Mouse (Mus musculus) lung, embryonic 15.5 days (tissue): ENCODE results near the gene Chac1. TPM values are rescaled to one million over a fixed set of nuclear protein-coding genes. Genes with fewer than 3 reads are reported as not detected.

Source experiments
- ATAC-seq: fragments of 200-750 bp; cut with Nextera tagmentation; 2 replicates; pipeline ENCODE4 v1.8.0; 2017; ENCODE audit warnings: moderate number of reproducible peaks, borderline replicate concordance; ENCODE audit not compliant: low FRiP score, low TSS enrichment; ENCODE audit errors: extremely low read depth
- H3K27ac ChIP-seq: fragments of 300-500 bp; sonication (generic); 2 replicates; pipeline ENCODE4 v1.5.1; 2015; ENCODE audit warnings: moderate library complexity, mild to moderate bottlenecking, inconsistent platforms
- H3K27me3 ChIP-seq: fragments of 300-500 bp; sonication (generic); 2 replicates; pipeline ENCODE4 v1.6.1; 2015; ENCODE audit warnings: inconsistent platforms
- H3K36me3 ChIP-seq: fragments of 300-500 bp; sonication (generic); 2 replicates; pipeline ENCODE4 v1.6.1; 2015; ENCODE audit warnings: inconsistent platforms
- H3K4me1 ChIP-seq: fragments of 300-500 bp; sonication (generic); 2 replicates; pipeline ENCODE4 v1.6.1; 2015; ENCODE audit warnings: inconsistent platforms
- H3K4me2 ChIP-seq: fragments of 300-500 bp; sonication (generic); 2 replicates; pipeline ENCODE4 v1.6.1; 2015; ENCODE audit warnings: inconsistent platforms, mild to moderate bottlenecking, moderate library complexity
- H3K4me3 ChIP-seq: fragments of 300-500 bp; sonication (generic); 2 replicates; pipeline ENCODE4 v1.5.1; 2015; ENCODE audit warnings: mild to moderate bottlenecking, inconsistent platforms
- H3K9ac ChIP-seq: fragments of 300-500 bp; sonication (generic); 2 replicates; pipeline ENCODE4 v1.6.1; 2015; ENCODE audit warnings: inconsistent platforms
- H3K9me3 ChIP-seq: fragments of 300-500 bp; sonication (generic); 2 replicates; pipeline ENCODE4 v1.6.1; 2016; ENCODE audit warnings: inconsistent platforms
- WGBS: fragments of 180-500 bp; shearing (Covaris S2); methylation state at CpG from one replicate; pipeline ENCODE4 v1.1.7; 2015; 5-methylcytosine and 5-hydroxymethylcytosine counted together
- polyA plus RNA-seq: library from polyadenylated mRNA; unstranded; fragments of >200 nt; fragmentation: Nextera tagmentation; extraction: Ambion mirVana; gene quantifications from 2 replicates; pipeline ENCODE4 v1.2.1, GENCODE M21; 2015

Chac1 gene
- polyA plus RNA-seq, 1 experiment from 2014 or later = 0.59 TPM

- Histone ChIP-seq H3K4me3 (peak overlapping the region; percentile 28), H3K4me1 (peaks cover 61% of the 10 kb centered on the region), H3K9me3 (no peaks in the 10 kb centered on the region), H3K27me3 (peaks cover 65% of the 10 kb centered on the region), H3K36me3 (no peaks in the 10 kb centered on the region), H3K4me2 (peak overlapping the region; percentile 74), H3K27ac (no peak overlapping the region), H3K9ac (peak overlapping the region; percentile 32)
- whole genome bisulfite sequencing = 6% methylated on average over 48 of the region's 48 CpGs
- no peak for ATAC-seq
Measured at GRCm38 (mm10) chr2:119321771-119322586, 29.1 kb upstream of the Chac1 start.

DNA sequence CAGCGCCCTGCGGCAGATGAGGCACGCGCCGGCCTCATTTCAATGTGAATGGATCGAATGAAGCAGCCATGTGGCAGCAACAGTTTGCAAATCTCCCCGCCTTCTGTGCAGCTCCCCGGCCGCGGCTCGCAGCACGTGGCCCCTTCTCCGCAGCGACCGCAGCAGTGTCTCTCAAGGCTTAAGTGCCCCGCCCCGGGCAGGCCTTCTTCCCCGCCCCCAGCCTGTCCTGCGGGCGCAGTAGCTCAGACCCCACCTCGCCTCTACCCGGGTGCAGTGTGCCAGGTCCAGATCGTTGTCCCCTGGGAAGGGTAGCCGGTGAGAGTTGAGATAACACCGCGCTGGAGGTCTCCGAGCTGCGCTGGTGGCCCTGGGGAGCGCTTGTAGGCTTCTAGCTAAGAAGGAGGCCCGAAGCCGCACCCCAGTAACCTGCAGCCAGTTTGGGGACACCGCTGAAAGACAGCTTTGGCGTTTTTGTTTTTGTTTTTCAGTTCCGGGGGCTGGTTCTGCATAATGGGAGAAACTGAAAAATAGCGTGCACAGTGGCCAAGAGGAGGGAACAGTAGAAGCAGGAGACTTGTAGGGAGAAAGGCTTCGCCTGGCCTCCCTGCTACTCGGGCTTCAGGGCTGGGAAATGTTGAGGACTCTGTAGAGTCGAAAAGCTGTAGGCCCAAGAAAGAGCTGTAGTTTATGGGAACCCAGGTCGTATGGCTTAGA, 28.3 kb upstream of the Chac1 start:
- Histone ChIP-seq H3K27ac (no peak overlapping the region), H3K4me1 (peaks cover 68% of the 10 kb centered on the region), H3K9me3 (no peaks in the 10 kb centered on the region), H3K4me3 (peak overlapping the region; percentile 28), H3K36me3 (no peaks in the 10 kb centered on the region), H3K4me2 (peak overlapping the region; percentile 74), H3K27me3 (peaks cover 73% of the 10 kb centered on the region), H3K9ac (peak overlapping the region; percentile 32)
- 12% methylated on average over 39 of the region's 39 CpGs for WGBS
- peak; percentile 15; the same call in 1 of the 2 replicates for ATAC-seq

DNA sequence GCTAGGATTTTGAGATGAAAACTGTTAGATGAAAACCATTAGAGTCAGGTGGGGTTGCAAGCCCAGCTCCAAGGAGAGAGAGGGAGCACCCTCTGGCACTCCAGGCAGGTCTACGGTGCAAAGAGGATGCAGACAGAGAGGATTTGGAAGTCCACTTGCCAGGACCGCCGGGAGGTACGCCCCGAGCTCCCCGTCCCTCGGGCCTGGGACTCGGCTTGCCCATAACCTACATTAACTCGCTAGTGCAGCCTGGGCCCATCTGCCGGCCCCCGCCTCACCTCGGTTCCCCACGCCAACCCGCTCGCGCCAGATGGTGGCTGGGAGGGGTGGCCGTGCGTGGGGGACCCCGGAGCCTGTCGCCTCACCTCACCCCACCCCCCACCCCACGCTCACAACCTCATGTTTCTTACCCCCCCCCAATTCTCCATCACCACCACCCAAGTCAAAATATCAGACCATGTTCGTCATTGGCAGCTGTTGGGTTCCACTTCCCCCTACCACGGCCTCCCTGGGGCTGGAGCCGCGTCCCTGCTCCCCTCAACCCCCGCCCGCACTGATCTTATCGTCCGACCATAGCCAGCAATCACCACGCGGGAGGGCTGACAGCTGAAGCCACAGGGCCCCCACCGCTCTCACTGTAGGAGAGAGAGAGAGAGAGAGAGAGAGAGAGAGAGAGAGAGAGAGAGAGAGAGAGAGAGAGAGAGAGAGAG, 27.0 kb upstream of the Chac1 start:
- peaks cover 84% of the 10 kb centered on the region for H3K27me3 ChIP-seq

DNA sequence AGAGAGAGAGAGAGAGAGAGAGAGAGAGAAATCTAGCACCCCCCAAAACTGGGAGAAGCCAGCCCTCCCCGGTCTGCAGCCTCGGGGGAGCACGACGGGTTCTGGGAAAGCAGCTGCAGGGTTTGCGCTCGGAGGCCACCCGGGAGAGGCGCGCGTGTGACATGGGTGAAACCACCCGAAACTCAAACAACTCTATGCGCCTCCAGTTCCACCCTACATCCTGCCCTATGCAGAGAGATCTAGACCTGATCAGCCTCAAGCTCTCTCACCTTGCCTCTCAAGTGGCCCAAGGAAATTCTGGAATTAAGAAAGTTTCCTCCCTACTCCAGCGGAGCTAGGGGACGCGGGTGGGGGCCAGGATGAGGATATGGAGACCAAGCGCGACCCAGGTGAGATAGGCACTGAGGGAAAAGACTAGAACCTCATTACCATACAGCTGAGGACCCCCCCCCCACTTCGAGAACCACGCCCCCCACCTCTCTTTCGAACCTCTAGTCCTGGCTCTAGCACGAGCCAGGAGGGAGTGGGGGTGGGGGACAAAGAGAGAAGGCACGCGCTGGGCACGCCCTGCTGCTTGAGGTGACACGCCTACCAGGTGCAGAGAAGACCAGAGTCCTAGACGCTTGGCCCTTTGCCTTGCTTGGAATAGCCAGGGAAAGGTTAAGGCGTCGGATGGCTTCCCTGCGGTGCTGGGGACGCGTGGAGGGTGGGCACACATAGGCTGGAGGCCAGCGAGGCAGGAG, 26.3 kb upstream of the Chac1 start:
- H3K36me3 ChIP-seq = no peaks in the 10 kb centered on the region
- H3K9me3 ChIP-seq = no peaks in the 10 kb centered on the region
- peak overlapping the region; percentile 93 for H3K4me2 ChIP-seq
- peak overlapping the region; percentile 54 for H3K4me3 ChIP-seq
- peak; percentile 23 for ATAC-seq
- peak overlapping the region; percentile 46; the same call in 1 of the 2 replicates for H3K27ac ChIP-seq
- WGBS = under 1% methylated on average over 32 of the region's 32 CpGs
- peak overlapping the region; percentile 44; the same call in 1 of the 2 replicates for H3K9ac ChIP-seq
- peaks cover 84% of the 10 kb centered on the region for H3K4me1 ChIP-seq
- H3K27me3 ChIP-seq = peaks cover 88% of the 10 kb centered on the region

More for the DNA sequence above, 27.0 kb upstream of the Chac1 start:
- Histone ChIP-seq H3K27ac (no peak overlapping the region), H3K4me3 (peak overlapping the region; percentile 54), H3K36me3 (no peaks in the 10 kb centered on the region), H3K9ac (no peak overlapping the region), H3K4me2 (peak overlapping the region; percentile 93), H3K9me3 (no peaks in the 10 kb centered on the region), H3K4me1 (peaks cover 79% of the 10 kb centered on the region)
- 9% methylated on average over 32 of the region's 32 CpGs for WGBS
- ATAC-seq = no peak

DNA sequence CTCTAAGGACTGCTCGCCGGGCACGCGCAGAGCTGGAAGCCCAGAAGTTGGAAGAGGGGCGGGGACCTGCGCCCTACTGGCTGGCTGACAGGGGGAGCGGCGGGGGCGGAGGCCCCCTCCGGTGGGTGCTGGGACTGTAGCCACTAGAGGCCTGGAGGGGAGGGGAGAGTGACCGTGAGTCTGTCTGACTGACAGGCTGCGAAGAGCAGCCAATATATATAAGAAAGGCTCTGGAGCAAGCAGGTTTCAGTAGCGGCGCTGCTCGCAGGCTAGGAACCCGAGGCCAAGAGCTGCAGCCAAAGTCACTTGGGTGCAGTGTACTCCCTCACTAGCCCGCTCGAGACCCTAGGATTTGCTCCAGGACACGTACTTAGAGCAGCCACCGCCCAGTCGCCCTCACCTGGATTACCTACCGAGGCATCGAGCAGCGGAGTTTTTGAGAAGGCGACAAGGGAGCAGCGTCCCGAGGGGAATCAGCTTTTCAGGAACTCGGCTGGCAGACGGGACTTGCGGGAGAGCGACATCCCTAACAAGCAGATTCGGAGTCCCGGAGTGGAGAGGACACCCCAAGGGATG, 25.4 kb upstream of the Chac1 start, which contains the start of gene Dll4:
Gene Dll4, plus strand, starts transcription at position 217 of the 576 bp plus-strand sequence.
- Histone ChIP-seq H3K9me3 (no peaks in the 10 kb centered on the region), H3K9ac (peak within 1 kb of the TSS; percentile 44), H3K4me1 (peaks cover 90% of the 10 kb centered on the region), H3K27ac (peak within 1 kb of the TSS; percentile 46), H3K4me2 (peak within 1 kb of the TSS; percentile 93), H3K36me3 (no peaks in the 10 kb centered on the region), H3K27me3 (peaks cover 84% of the 10 kb centered on the region), H3K4me3 (peak within 1 kb of the TSS; percentile 54)
- peak; percentile 50 for ATAC-seq
- WGBS = under 1% methylated on average over 33 of the region's 33 CpGs

DNA sequence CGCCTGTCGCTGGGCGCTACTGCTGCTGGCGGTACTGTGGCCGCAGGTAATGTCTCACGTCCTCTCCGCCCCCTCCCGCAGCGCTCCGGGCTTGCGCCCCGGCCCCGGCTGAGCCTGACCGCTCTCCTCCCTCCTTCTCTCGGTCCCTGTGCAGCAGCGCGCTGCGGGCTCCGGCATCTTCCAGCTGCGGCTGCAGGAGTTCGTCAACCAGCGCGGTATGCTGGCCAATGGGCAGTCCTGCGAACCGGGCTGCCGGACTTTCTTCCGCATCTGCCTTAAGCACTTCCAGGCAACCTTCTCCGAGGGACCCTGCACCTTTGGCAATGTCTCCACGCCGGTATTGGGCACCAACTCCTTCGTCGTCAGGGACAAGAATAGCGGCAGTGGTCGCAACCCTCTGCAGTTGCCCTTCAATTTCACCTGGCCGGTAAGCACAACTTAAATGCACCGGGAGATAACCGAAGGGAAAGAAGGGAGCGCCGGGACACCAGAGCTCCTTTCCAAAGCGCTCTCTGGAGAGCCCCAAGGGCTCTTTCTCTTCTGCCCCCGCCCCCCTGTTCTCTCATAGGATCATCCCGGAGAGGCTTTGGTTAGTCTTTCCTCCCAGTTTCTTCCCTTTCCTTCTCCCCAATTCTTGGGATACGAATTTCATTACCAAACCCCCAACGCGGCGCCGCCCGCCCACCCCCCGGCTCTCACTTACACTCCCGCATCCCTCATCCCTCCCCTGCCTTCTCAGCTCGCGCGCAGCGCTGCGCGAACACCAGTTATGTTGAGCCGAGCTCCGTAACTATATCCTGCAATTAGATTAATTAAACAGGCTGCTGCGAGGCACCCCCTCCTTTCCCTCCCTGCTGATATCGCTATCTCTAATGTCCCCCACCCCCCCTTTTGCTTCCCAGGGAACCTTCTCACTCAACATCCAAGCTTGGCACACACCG, 24.6 kb upstream of the Chac1 start:
- ATAC-seq = no peak
- Histone ChIP-seq H3K27me3 (peaks cover 78% of the 10 kb centered on the region), H3K4me2 (peak overlapping the region; percentile 93), H3K4me1 (peaks cover 87% of the 10 kb centered on the region), H3K36me3 (no peaks in the 10 kb centered on the region), H3K9ac (peak overlapping the region; percentile 44), H3K27ac (peak overlapping the region; percentile 46), H3K4me3 (peak overlapping the region; percentile 54), H3K9me3 (no peaks in the 10 kb centered on the region)
- WGBS = under 1% methylated on average over 61 of the region's 61 CpGs

GRCm38 (mm10) chr2:119327102-119327480, 23.9 kb upstream of the Chac1 start:
- Histone ChIP-seq H3K36me3 (no peaks in the 10 kb centered on the region), H3K27me3 (peaks cover 78% of the 10 kb centered on the region), H3K4me3 (peak overlapping the region; percentile 54), H3K9me3 (no peaks in the 10 kb centered on the region), H3K4me2 (peak overlapping the region; percentile 93), H3K4me1 (peaks cover 80% of the 10 kb centered on the region), H3K9ac (peak overlapping the region; percentile 44), H3K27ac (peak overlapping the region; percentile 30; the same call in 1 of the 2 replicates)
- WGBS = 2% methylated on average over 30 of the region's 30 CpGs
- ATAC-seq = 0 out of 2 replicates have a peak, but pooled peaks have one; percentile 16

GRCm38 (mm10) chr2:119327942-119328526, 23.0 kb upstream of the Chac1 start:
- H3K4me2 ChIP-seq = peak overlapping the region; percentile 93
- no peaks in the 10 kb centered on the region for H3K9me3 ChIP-seq
- WGBS = 23% methylated on average over 11 of the region's 11 CpGs
- peaks cover 71% of the 10 kb centered on the region for H3K4me1 ChIP-seq
- peak overlapping the region; percentile 44; the same call in 1 of the 2 replicates for H3K9ac ChIP-seq
- H3K4me3 ChIP-seq = peak overlapping the region; percentile 54
- no peak for ATAC-seq
- H3K27me3 ChIP-seq = peaks cover 73% of the 10 kb centered on the region
- peak overlapping the region; percentile 81 for H3K27ac ChIP-seq
- H3K36me3 ChIP-seq = no peaks in the 10 kb centered on the region

DNA sequence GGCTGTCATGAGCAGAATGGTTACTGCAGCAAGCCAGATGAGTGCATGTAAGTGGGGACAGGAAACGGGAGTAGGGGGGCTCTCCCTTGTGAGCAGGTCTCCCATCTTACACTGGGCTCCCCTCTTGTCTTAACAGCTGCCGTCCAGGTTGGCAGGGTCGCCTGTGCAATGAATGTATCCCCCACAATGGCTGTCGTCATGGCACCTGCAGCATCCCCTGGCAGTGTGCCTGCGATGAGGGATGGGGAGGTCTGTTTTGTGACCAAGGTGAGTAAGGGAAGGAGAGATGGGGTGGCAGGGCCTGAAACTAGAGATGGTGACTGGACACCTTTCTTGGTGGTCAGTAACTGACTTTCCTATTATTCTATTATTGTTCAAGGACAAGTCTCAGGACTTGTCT, 22.5 kb upstream of the Chac1 start:
- Histone ChIP-seq H3K4me2 (peak overlapping the region; percentile 93), H3K36me3 (no peaks in the 10 kb centered on the region), H3K4me3 (peak overlapping the region; percentile 54), H3K9ac (no peak overlapping the region), H3K4me1 (peaks cover 68% of the 10 kb centered on the region), H3K9me3 (no peaks in the 10 kb centered on the region), H3K27ac (peak overlapping the region; percentile 81; the same call in 1 of the 2 replicates), H3K27me3 (peaks cover 68% of the 10 kb centered on the region)
- WGBS = 30% methylated on average over 5 of the region's 5 CpGs
- ATAC-seq = no peak
